Mouse (Mus musculus) frontal cortex, postnatal 14 days (tissue): ENCODE measurements at regions not wholly inside any gene's neighbourhood (a gene's known extent, or its start where the extent isn't known, plus 50 kb on each side); places are given as distances from the start of the nearest gene placed in this dataset.
"Not testable (repeated sequence)": the region's sequence is repeated elsewhere in the genome, so short reads cannot be mapped to it uniquely, and the experiment has no call there.

Experiments
- DNase-seq, 2 experiments: peaks; one replicate each; pipeline ENCODE4 v3.0.0; 2022; ENCODE audit warnings: low spot score in 2 of 2

GRCm38 (mm10) chr17:83044515-83044914 lies 170.6 kb upstream of the Pkdcc start:
- no peak for DNase-seq

- no peak for DNase-seq
Measured at GRCm38 (mm10) chr17:83049972-83050535, 165.0 kb upstream of the Pkdcc start.

- DNase-seq = no peak
Measured at GRCm38 (mm10) chr17:83050591-83051197, 164.4 kb upstream of the Pkdcc start.

DNA sequence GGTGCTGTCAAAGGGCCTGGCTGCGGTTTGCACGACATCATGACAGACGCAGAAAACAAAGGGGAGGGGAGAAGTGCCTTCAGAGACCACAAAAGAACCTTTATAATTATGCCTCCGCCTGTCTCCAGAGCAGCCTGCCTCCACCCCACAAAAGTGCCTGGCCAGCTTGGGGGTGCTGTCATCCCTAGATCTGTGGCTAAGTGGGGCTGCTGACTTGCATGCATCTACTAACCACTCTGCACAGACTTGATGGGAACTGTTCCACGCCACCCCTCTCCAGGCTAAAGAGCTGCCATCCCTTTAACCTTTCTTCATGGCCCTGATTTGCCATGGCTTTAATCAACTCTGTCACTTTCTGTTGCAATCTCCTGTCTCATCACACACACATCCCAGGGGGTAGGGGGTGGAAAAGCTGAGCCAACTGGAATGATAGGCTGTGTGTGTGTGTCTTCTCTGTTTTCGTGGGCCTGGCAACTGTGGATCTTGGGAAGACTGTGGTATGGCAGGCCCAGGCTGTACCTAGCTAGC lies 162.4 kb upstream of the Pkdcc start:
- no peak for DNase-seq

GRCm38 (mm10) chr17:83057832-83058231 lies 157.3 kb upstream of the Pkdcc start:
- DNase-seq = no peak

DNA sequence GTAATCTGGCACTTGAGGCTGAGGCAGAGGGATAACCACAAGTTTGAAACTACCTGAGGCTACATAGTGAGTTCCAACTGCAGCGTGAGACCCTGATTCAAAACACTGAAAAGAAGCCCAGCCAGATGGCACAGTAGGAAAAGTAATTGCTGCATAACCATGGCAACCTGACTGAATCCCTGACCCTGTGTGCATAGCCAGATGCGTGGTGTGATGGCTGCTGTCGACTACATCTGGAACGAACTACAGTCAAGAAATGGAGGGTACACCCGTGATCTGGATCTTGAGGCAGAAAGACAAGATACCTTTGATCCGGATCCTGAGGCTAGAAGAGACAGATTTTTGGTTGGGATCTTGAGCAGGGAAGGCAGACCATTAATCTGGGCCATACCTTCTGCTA lies 153.2 kb upstream of the Pkdcc start:
- DNase-seq = no peak

- DNase-seq = no peak
Measured at GRCm38 (mm10) chr17:83063848-83064247, 151.2 kb upstream of the Pkdcc start.

DNA sequence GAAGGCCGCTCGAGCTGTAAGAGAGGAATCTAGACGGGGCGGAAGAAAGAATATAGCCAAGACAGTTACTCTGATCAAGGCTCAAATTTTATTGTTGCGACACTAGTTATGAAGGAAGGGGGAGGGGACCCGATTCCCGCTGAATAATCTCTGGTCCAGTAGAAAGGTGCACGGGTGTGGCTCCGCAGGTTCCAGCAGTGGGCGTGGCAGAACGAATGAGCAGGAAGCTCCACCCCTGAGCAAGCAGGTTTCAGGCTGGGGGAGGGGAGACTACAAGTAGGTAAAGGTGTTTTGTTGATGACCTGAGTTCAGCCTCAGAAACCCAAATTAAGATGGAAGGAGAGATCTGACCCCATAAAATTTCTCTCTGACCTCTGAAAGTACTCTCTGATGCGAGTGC lies 150.7 kb upstream of the Pkdcc start:
- not testable (repeated sequence) for DNase-seq

DNA sequence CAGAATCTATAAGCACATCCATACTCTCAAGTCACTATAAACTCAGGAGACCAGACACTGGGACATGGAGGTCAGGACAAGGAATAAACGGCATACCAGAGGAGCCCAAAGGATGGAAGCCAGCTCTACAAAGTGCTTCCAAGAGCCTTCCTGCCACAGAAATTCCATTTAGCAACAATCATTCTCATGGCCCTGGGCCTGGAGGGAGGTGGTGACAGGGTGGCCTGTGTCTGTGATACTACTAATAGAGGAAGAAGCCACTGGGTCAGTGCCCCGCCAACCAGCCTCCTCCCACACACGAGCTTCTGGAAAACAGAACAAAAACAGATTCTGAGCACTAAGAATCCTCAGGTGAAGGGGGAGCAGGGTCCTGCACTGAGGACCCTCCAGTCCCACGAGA lies 145.8 kb upstream of the Pkdcc start:
- no peak for DNase-seq

DNA sequence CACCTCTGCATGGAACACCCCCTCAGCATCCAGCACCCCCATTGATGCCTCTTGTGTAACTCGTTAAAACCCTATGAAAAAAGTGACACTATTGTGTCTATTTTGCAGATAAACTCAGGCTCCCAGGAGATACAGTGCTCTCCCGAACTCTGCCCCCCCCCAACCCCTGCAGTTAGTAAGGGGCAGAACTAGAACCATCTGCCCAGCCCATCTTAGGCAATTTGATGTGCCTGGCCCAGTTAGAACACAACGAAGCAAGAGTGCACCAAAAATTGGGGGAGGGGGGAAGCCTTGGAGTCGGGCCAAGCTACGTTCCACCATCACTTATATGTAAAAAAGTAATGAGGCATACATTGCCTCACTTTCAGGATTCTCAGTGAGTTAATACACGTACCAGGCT lies 143.3 kb upstream of the Pkdcc start:
- no peak for DNase-seq

GRCm38 (mm10) chr17:83072175-83072574 lies 142.9 kb upstream of the Pkdcc start:
- no peak for DNase-seq

GRCm38 (mm10) chr17:83074893-83075292 lies 140.2 kb upstream of the Pkdcc start:
- DNase-seq = no peak

- no peak for DNase-seq
Measured at GRCm38 (mm10) chr17:83077737-83078600, 137.1 kb upstream of the Pkdcc start.

GRCm38 (mm10) chr17:83078601-83079360 lies 136.3 kb upstream of the Pkdcc start:
- DNase-seq = no peak

GRCm38 (mm10) chr17:83079361-83079685 lies 135.8 kb upstream of the Pkdcc start:
- DNase-seq = no peak

DNA sequence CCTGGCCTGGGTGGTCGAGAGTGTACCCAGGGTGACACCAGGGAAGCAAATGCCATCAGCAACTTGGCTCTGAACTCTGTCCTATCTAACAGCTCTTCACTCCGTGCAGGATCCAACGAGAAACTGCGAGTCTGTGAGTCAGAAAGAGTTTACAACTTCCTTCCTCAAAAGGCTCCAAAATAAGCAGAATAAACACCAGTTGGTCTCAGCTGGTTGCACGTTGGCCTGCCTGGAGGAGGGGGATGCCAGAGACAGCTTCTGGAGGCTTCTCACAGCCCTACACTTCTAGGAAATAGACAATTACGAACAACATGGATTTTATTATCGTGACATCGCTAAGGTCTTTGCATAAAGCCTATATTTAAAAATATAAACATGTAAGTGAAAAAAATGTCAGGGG lies 133.4 kb upstream of the Pkdcc start:
- DNase-seq = no peak

GRCm38 (mm10) chr17:83083521-83083920 lies 131.6 kb upstream of the Pkdcc start:
- no peak for DNase-seq

DNA sequence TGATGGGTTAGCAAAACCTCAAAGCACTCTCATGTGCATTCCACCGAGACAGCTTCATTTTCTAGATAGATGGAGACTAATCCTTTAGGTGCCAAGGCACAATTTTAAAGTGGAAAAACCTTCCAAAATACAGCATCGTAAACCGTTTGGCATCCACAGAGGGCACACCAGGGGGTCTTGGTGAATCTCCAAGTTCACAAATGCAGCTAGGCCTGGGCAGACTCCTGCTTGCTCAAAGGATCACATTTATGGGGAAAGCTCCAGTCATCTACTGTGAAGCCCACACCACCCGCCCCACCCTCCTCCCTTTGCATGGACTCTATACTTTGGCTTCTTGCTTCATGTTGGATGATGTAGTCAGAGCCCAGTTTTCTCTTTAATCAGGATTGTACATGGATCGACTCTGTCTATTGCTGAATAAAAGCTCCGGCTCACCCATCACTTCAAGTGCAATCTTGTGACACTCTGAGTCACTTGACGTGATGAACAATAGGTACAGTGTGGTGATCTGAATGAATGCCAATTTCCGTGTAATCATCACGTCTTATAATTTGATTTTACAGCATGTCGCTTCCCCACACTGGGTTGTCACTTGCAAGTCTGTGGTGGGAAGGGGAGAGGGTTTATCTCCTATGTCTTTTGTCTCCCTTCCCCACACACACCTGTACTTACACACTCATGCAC lies 129.2 kb upstream of the Pkdcc start:
- DNase-seq = no peak

GRCm38 (mm10) chr17:83086703-83087102 lies 128.4 kb upstream of the Pkdcc start:
- no peak for DNase-seq

- DNase-seq = no peak
Measured at GRCm38 (mm10) chr17:83088471-83088870, 126.6 kb upstream of the Pkdcc start.

GRCm38 (mm10) chr17:83089856-83090692 lies 125.0 kb upstream of the Pkdcc start:
- no peak for DNase-seq
